Mouse (Mus musculus) brain, embryonic 14.5 days (tissue): Measurements from ENCODE around the gene Parvg.

ENCODE experiments used
- CTCF ChIP-seq: fragments of 200-500 bp; IDR thresholded peaks from 2 replicates; pipeline ENCODE4 v1.5.1; 2012; ENCODE audit warnings: inconsistent platforms, mild to moderate bottlenecking, moderate library complexity, borderline replicate concordance; ENCODE audit not compliant: insufficient read depth, insufficient read length; ENCODE audit errors: extremely low read depth
- POLR2A ChIP-seq: fragments of 200-500 bp; IDR thresholded peaks from 2 replicates; pipeline ENCODE4 v1.6.1; 2012; ENCODE audit warnings: mild to moderate bottlenecking, inconsistent platforms, borderline replicate concordance; ENCODE audit not compliant: poor library complexity, insufficient read depth, insufficient read length, severe bottlenecking; ENCODE audit errors: extremely low read depth

GRCm38 (mm10) chr15:84300591-84300990 is 23.2 kb upstream of the Parvg start:
- TF ChIP-seq POLR2A (no peak), CTCF (no peak)
